Mouse (Mus musculus) neural tube, embryonic 11.5 days (tissue): ENCODE measurements around the gene Kng2. TPM values are rescaled to one million over a fixed set of nuclear protein-coding genes. Genes with fewer than 3 reads are reported as not detected.
A peak's percentile ranks its signal among the peaks of the same experiment; 100 is the strongest.
"Not testable (repeated sequence)": the region's sequence is repeated elsewhere in the genome, so short reads cannot be mapped to it uniquely, and the experiment has no call there.

Experiments used
- ATAC-seq: fragments of 200-750 bp; cut with Nextera tagmentation; 2 replicates; pipeline ENCODE4 v1.8.0; 2017; ENCODE audit warnings: moderate number of reproducible peaks, mild to moderate bottlenecking, moderate TSS enrichment, moderate library complexity; ENCODE audit not compliant: insufficient read depth, low FRiP score, low TSS enrichment
- DNase-seq: peaks from one replicate; pipeline ENCODE4 v3.0.0-alpha.2; 2015; ENCODE audit warnings: low spot score
- H3K27ac ChIP-seq: fragments of 300-500 bp; sonication (generic); 2 replicates; pipeline ENCODE4 v1.5.1; 2014; ENCODE audit warnings: low read depth, mild to moderate bottlenecking, low read length
- H3K27me3 ChIP-seq: fragments of 300-500 bp; sonication (generic); 2 replicates; pipeline ENCODE4 v1.6.1; 2014; ENCODE audit warnings: mild to moderate bottlenecking, low read length, mixed read lengths; ENCODE audit not compliant: control insufficient read depth, insufficient read depth
- H3K36me3 ChIP-seq: fragments of 300-500 bp; sonication (generic); 2 replicates; pipeline ENCODE4 v1.6.1; 2014; ENCODE audit warnings: mild to moderate bottlenecking, low read length, moderate library complexity, mixed read lengths; ENCODE audit not compliant: control insufficient read depth, insufficient read depth
- H3K4me1 ChIP-seq: fragments of 300-500 bp; sonication (generic); 2 replicates; pipeline ENCODE4 v1.6.1; 2014; ENCODE audit warnings: low read length, mixed read lengths; ENCODE audit not compliant: control insufficient read depth, insufficient read depth
- H3K4me2 ChIP-seq: fragments of 300-500 bp; sonication (generic); 2 replicates; pipeline ENCODE4 v1.6.1; 2014; ENCODE audit warnings: low read depth, mild to moderate bottlenecking, moderate library complexity
- H3K4me3 ChIP-seq: fragments of 300-500 bp; sonication (generic); 2 replicates; pipeline ENCODE4 v1.5.1; 2014; ENCODE audit warnings: low read depth, low read length
- H3K9ac ChIP-seq: fragments of 300-500 bp; sonication (generic); 2 replicates; pipeline ENCODE4 v1.6.1; 2014; ENCODE audit warnings: mild to moderate bottlenecking, low read length
- H3K9me3 ChIP-seq: fragments of 300-500 bp; sonication (generic); 2 replicates; pipeline ENCODE4 v1.6.1; 2016; ENCODE audit warnings: low read length; ENCODE audit not compliant: control insufficient read depth
- WGBS: fragments of 180-500 bp; shearing (Covaris S2); extraction: QIAGEN DNeasy Blood & Tissue Kit; methylation state at CpG from one replicate; pipeline ENCODE4 v1.1.7; 2014; 5-methylcytosine and 5-hydroxymethylcytosine counted together
- polyA plus RNA-seq: library from polyadenylated mRNA; unstranded; fragments of >200 nt; fragmentation: Nextera tagmentation; extraction: Ambion mirVana; gene quantifications from 2 replicates; pipeline ENCODE4 v1.2.1, GENCODE M21; 2014

Gene Kng2
- polyA plus RNA-seq, 1 experiment from 2014 or later = 0.36 TPM

- H3K27me3 ChIP-seq, H3K9me3 ChIP-seq, H3K4me2 ChIP-seq, DNase-seq, H3K36me3 ChIP-seq, H3K4me1 ChIP-seq, ATAC-seq, H3K9ac ChIP-seq, H3K4me3 ChIP-seq, H3K27ac ChIP-seq: not testable (repeated sequence)
- WGBS = 70% methylated on average over 3 of the region's 3 CpGs
Measured at GRCm38 (mm10) chr16:22996951-22997350, 32.3 kb downstream of the Kng2 start.

GRCm38 (mm10) chr16:22967383-22968030 lies 61.8 kb downstream of the Kng2 start:
- Histone ChIP-seq H3K9me3 (no peaks in the 10 kb centered on the region), H3K4me3 (no peak overlapping the region), H3K4me2 (no peak overlapping the region), H3K27me3 (no peaks in the 10 kb centered on the region), H3K9ac (no peak overlapping the region), H3K36me3 (no peaks in the 10 kb centered on the region), H3K27ac (no peak overlapping the region), H3K4me1 (no peaks in the 10 kb centered on the region)
- DNase-seq (no peak), ATAC-seq (no peak)
- WGBS = 73% methylated on average over 1 of the region's 1 CpGs

- no peak for ATAC-seq
- Histone ChIP-seq H3K9ac (no peak overlapping the region), H3K9me3 (no peaks in the 10 kb centered on the region)
Measured at GRCm38 (mm10) chr16:22963293-22963692, 66.0 kb downstream of the Kng2 start.

GRCm38 (mm10) chr16:22962256-22962655 lies 67.0 kb downstream of the Kng2 start:
- Histone ChIP-seq H3K4me1 (no peaks in the 10 kb centered on the region), H3K4me2 (no peak overlapping the region), H3K9me3 (no peaks in the 10 kb centered on the region), H3K27me3 (no peaks in the 10 kb centered on the region), H3K36me3 (no peaks in the 10 kb centered on the region), H3K4me3 (no peak overlapping the region), H3K9ac (no peak overlapping the region), H3K27ac (no peak overlapping the region)
- DNase-seq = no peak
- whole genome bisulfite sequencing = 87% methylated on average over 5 of the region's 5 CpGs
- ATAC-seq = no peak

More at GRCm38 (mm10) chr16:22963293-22963692, 66.0 kb downstream of the Kng2 start:
- Histone ChIP-seq H3K27me3 (no peaks in the 10 kb centered on the region), H3K4me1 (no peaks in the 10 kb centered on the region), H3K27ac (no peak overlapping the region), H3K4me2 (no peak overlapping the region), H3K4me3 (no peak overlapping the region), H3K36me3 (no peaks in the 10 kb centered on the region)
- no peak for DNase-seq

- no peak overlapping the region for H3K4me2 ChIP-seq
- 89% methylated on average over 8 of the region's 8 CpGs for WGBS
Measured at GRCm38 (mm10) chr16:22961073-22961472, 68.2 kb downstream of the Kng2 start.

GRCm38 (mm10) chr16:22956085-22956439 lies 73.2 kb downstream of the Kng2 start:
- Histone ChIP-seq H3K4me2 (0 out of 2 replicates have a peak overlapping the region, but pooled peaks have one; percentile 19), H3K9me3 (no peaks in the 10 kb centered on the region), H3K27me3 (no peaks in the 10 kb centered on the region), H3K4me1 (0 out of 2 replicates have a peak, but pooled peaks cover 7% of the 10 kb centered on the region), H3K27ac (peak overlapping the region; percentile 53), H3K9ac (no peak overlapping the region; the same call in 1 of the 2 replicates), H3K36me3 (no peaks in the 10 kb centered on the region), H3K4me3 (no peak overlapping the region)
- 54% methylated on average over 11 of the region's 11 CpGs for WGBS
- DNase-seq = no peak
- ATAC-seq = peak; percentile 82

More at GRCm38 (mm10) chr16:22961073-22961472, 68.2 kb downstream of the Kng2 start:
- no peak for DNase-seq
- Histone ChIP-seq H3K36me3 (no peaks in the 10 kb centered on the region), H3K4me3 (no peak overlapping the region), H3K4me1 (0 out of 2 replicates have a peak, but pooled peaks cover under 1% of the 10 kb centered on the region), H3K9ac (no peak overlapping the region), H3K9me3 (no peaks in the 10 kb centered on the region), H3K27ac (no peak overlapping the region), H3K27me3 (no peaks in the 10 kb centered on the region)
- ATAC-seq = no peak

- 34% methylated on average over 13 of the region's 13 CpGs for WGBS
- Histone ChIP-seq H3K4me1 (0 out of 2 replicates have a peak, but pooled peaks cover 7% of the 10 kb centered on the region), H3K36me3 (no peaks in the 10 kb centered on the region), H3K27me3 (no peaks in the 10 kb centered on the region), H3K4me3 (no peak overlapping the region), H3K9me3 (no peaks in the 10 kb centered on the region), H3K27ac (peak overlapping the region; percentile 53), H3K9ac (no peak overlapping the region; the same call in 1 of the 2 replicates), H3K4me2 (0 out of 2 replicates have a peak overlapping the region, but pooled peaks have one; percentile 19)
- ATAC-seq (peak; percentile 79), DNase-seq (peak; percentile 74)
Measured at GRCm38 (mm10) chr16:22955397-22956084, 73.7 kb downstream of the Kng2 start.

- 42% methylated on average over 4 of the region's 4 CpGs for WGBS
- H3K27me3 ChIP-seq = no peaks in the 10 kb centered on the region
- no peak overlapping the region for H3K4me2 ChIP-seq
- H3K36me3 ChIP-seq = no peaks in the 10 kb centered on the region
- no peak for DNase-seq
- no peak overlapping the region for H3K9ac ChIP-seq
- H3K4me1 ChIP-seq = 0 out of 2 replicates have a peak, but pooled peaks cover 7% of the 10 kb centered on the region
- no peak for ATAC-seq
- H3K4me3 ChIP-seq = no peak overlapping the region
- H3K9me3 ChIP-seq = no peaks in the 10 kb centered on the region
- no peak overlapping the region for H3K27ac ChIP-seq
Measured at GRCm38 (mm10) chr16:22953069-22953468, 76.2 kb downstream of the Kng2 start.
